Mouse (Mus musculus): ENCODE results near the gene Zmynd8. TPM values are rescaled to one million over a fixed set of nuclear protein-coding genes. Genes with fewer than 3 reads are reported as not detected.

The Zmynd8 gene
- polyA plus RNA-seq, 1 experiment from 2014 or later: 40.7 TPM

- H3K27me3 ChIP-seq: no peaks in the 10 kb centered on the region
- no peak overlapping the region for H3K4me2 ChIP-seq
- peak overlapping the region; percentile 72 for H3K27ac ChIP-seq
- peaks cover 49% of the 10 kb centered on the region for H3K4me1 ChIP-seq (replicated peaks)
- 76% methylated on average over 9 of the region's 9 CpGs for WGBS
- no peak overlapping the region for H3K4me3 ChIP-seq
- H3K9ac ChIP-seq: no peak overlapping the region
- H3K36me3 ChIP-seq: peaks cover 5% of the 10 kb centered on the region
- no peaks in the 10 kb centered on the region for H3K9me3 ChIP-seq (replicated peaks)
- ATAC-seq (replicated peaks; ENCODE audit: insufficient number of reproducible peaks, insufficient read depth, low FRiP score, low read depth): no peak
Measured at GRCm38 (mm10) chr2:165867549-165867948, 31.3 kb downstream of the Zmynd8 start.

GRCm38 (mm10) chr2:165866951-165867387 is 31.8 kb downstream of the Zmynd8 start:
- no peak overlapping the region for H3K9ac ChIP-seq

GRCm38 (mm10) chr2:165866412-165866811 is 32.4 kb downstream of the Zmynd8 start:
- ATAC-seq (replicated peaks; ENCODE audit: insufficient number of reproducible peaks, insufficient read depth, low FRiP score, low read depth): no peak
- Histone ChIP-seq H3K27me3 (no peaks in the 10 kb centered on the region), H3K9ac (no peak overlapping the region), H3K9me3 (replicated peaks) (no peaks in the 10 kb centered on the region), H3K4me2 (no peak overlapping the region), H3K27ac (peak overlapping the region; percentile 72), H3K4me1 (replicated peaks) (peaks cover 48% of the 10 kb centered on the region), H3K36me3 (peaks cover 5% of the 10 kb centered on the region), H3K4me3 (no peak overlapping the region)
- 41% methylated on average over 8 of the region's 8 CpGs for WGBS

More at GRCm38 (mm10) chr2:165866951-165867387, 31.8 kb downstream of the Zmynd8 start:
- Histone ChIP-seq H3K9me3 (replicated peaks) (no peaks in the 10 kb centered on the region), H3K36me3 (peaks cover 5% of the 10 kb centered on the region), H3K4me1 (replicated peaks) (peaks cover 48% of the 10 kb centered on the region), H3K4me2 (no peak overlapping the region), H3K4me3 (no peak overlapping the region), H3K27me3 (no peaks in the 10 kb centered on the region), H3K27ac (peak overlapping the region; percentile 72)
- 49% methylated on average over 12 of the region's 12 CpGs for WGBS
- no peak for ATAC-seq (replicated peaks; ENCODE audit: insufficient number of reproducible peaks, insufficient read depth, low FRiP score, low read depth)

GRCm38 (mm10) chr2:165864769-165865168 is 34.0 kb downstream of the Zmynd8 start:
- H3K4me1 ChIP-seq (replicated peaks): peaks cover 49% of the 10 kb centered on the region
- H3K4me3 ChIP-seq: no peak overlapping the region
- H3K9me3 ChIP-seq (replicated peaks): no peaks in the 10 kb centered on the region
- no peak overlapping the region for H3K27ac ChIP-seq
- H3K9ac ChIP-seq: no peak overlapping the region
- no peak for ATAC-seq (replicated peaks; ENCODE audit: insufficient number of reproducible peaks, insufficient read depth, low FRiP score, low read depth)
- H3K36me3 ChIP-seq: no peaks in the 10 kb centered on the region; the same call in 1 of the 2 replicates
- WGBS: 68% methylated on average over 3 of the region's 3 CpGs
- H3K4me2 ChIP-seq: no peak overlapping the region
- H3K27me3 ChIP-seq: no peaks in the 10 kb centered on the region

- H3K4me2 ChIP-seq: no peak overlapping the region
- H3K27ac ChIP-seq: no peak overlapping the region
- H3K9me3 ChIP-seq (replicated peaks): no peaks in the 10 kb centered on the region
- no peak for ATAC-seq (replicated peaks; ENCODE audit: insufficient number of reproducible peaks, insufficient read depth, low FRiP score, low read depth)
- H3K27me3 ChIP-seq: no peaks in the 10 kb centered on the region
- 83% methylated on average over 26 of the region's 26 CpGs for WGBS
- peaks cover 50% of the 10 kb centered on the region for H3K4me1 ChIP-seq (replicated peaks)
- H3K9ac ChIP-seq: no peak overlapping the region
- H3K36me3 ChIP-seq: no peaks in the 10 kb centered on the region; the same call in 1 of the 2 replicates
- no peak overlapping the region for H3K4me3 ChIP-seq
Measured at GRCm38 (mm10) chr2:165861683-165862594, 36.9 kb downstream of the Zmynd8 start.

- no peak for ATAC-seq (replicated peaks; ENCODE audit: insufficient number of reproducible peaks, insufficient read depth, low FRiP score, low read depth)
- Histone ChIP-seq H3K9me3 (replicated peaks) (no peaks in the 10 kb centered on the region), H3K27ac (no peak overlapping the region), H3K4me1 (replicated peaks) (peaks cover 50% of the 10 kb centered on the region), H3K4me2 (no peak overlapping the region), H3K36me3 (no peaks in the 10 kb centered on the region; the same call in 1 of the 2 replicates), H3K9ac (no peak overlapping the region), H3K4me3 (no peak overlapping the region), H3K27me3 (no peaks in the 10 kb centered on the region)
- WGBS: 90% methylated on average over 20 of the region's 20 CpGs
Measured at GRCm38 (mm10) chr2:165860962-165861682, 37.7 kb downstream of the Zmynd8 start.

- Histone ChIP-seq H3K9ac (no peak overlapping the region), H3K27ac (peak overlapping the region; percentile 94), H3K36me3 (no peaks in the 10 kb centered on the region; the same call in 1 of the 2 replicates), H3K4me3 (no peak overlapping the region), H3K4me1 (replicated peaks) (peaks cover 54% of the 10 kb centered on the region), H3K4me2 (no peak overlapping the region), H3K9me3 (replicated peaks) (no peaks in the 10 kb centered on the region), H3K27me3 (no peaks in the 10 kb centered on the region)
- no peak for ATAC-seq (replicated peaks; ENCODE audit: insufficient number of reproducible peaks, insufficient read depth, low FRiP score, low read depth)
- 96% methylated on average over 6 of the region's 6 CpGs for WGBS
Measured at GRCm38 (mm10) chr2:165860447-165860846, 38.4 kb downstream of the Zmynd8 start.

- ATAC-seq (replicated peaks; ENCODE audit: insufficient number of reproducible peaks, insufficient read depth, low FRiP score, low read depth): no peak
- Histone ChIP-seq H3K27me3 (no peaks in the 10 kb centered on the region), H3K4me2 (peak overlapping the region; percentile 61), H3K4me1 (replicated peaks) (peaks cover 65% of the 10 kb centered on the region), H3K9ac (0 out of 2 replicates have a peak overlapping the region, but pooled peaks have one; percentile 3), H3K4me3 (peak overlapping the region; percentile 31), H3K9me3 (replicated peaks) (no peaks in the 10 kb centered on the region), H3K36me3 (no peaks in the 10 kb centered on the region; the same call in 1 of the 2 replicates), H3K27ac (peak overlapping the region; percentile 94)
- WGBS: 19% methylated on average over 12 of the region's 12 CpGs
Measured at GRCm38 (mm10) chr2:165858453-165859384, 40.1 kb downstream of the Zmynd8 start.

GRCm38 (mm10) chr2:165857841-165858426 is 40.9 kb downstream of the Zmynd8 start:
- peak overlapping the region; percentile 31 for H3K4me3 ChIP-seq
- H3K4me1 ChIP-seq (replicated peaks): peaks cover 73% of the 10 kb centered on the region
- 3% methylated on average over 22 of the region's 22 CpGs for WGBS
- peak overlapping the region; percentile 61 for H3K4me2 ChIP-seq
- H3K27ac ChIP-seq: peak overlapping the region; percentile 94
- peak; percentile 14; the same call in 1 of the 2 replicates for ATAC-seq (replicated peaks; ENCODE audit: insufficient number of reproducible peaks, insufficient read depth, low FRiP score, low read depth)
- no peaks in the 10 kb centered on the region for H3K9me3 ChIP-seq (replicated peaks)
- no peaks in the 10 kb centered on the region for H3K27me3 ChIP-seq
- no peaks in the 10 kb centered on the region; the same call in 1 of the 2 replicates for H3K36me3 ChIP-seq
- peak overlapping the region; percentile 48 for H3K9ac ChIP-seq

- Histone ChIP-seq H3K4me2 (peak overlapping the region; percentile 61), H3K4me1 (replicated peaks) (peaks cover 78% of the 10 kb centered on the region), H3K9ac (peak overlapping the region; percentile 48), H3K4me3 (peak overlapping the region; percentile 31), H3K9me3 (replicated peaks) (no peaks in the 10 kb centered on the region), H3K27ac (peak overlapping the region; percentile 94), H3K27me3 (no peaks in the 10 kb centered on the region), H3K36me3 (no peaks in the 10 kb centered on the region; the same call in 1 of the 2 replicates)
- 21% methylated on average over 4 of the region's 4 CpGs for WGBS
- no peak for ATAC-seq (replicated peaks; ENCODE audit: insufficient number of reproducible peaks, insufficient read depth, low FRiP score, low read depth)
Measured at GRCm38 (mm10) chr2:165857395-165857831, 41.4 kb downstream of the Zmynd8 start.

All from heart, embryonic 15.5 days (tissue).